Mouse (Mus musculus) kidney, adult 2 months (tissue): ENCODE measurements around the gene Slco1a5.

Experiments used
- CTCF ChIP-seq: fragments of 200-500 bp; conservative IDR thresholded peaks from 2 replicates; pipeline ENCODE4 v1.5.1; 2011; ENCODE audit warnings: low read depth, mild to moderate bottlenecking, control low read depth, low read length, moderate library complexity, mixed read lengths; ENCODE audit not compliant: insufficient read depth, insufficient read length
- POLR2A ChIP-seq: fragments of 200-500 bp; IDR thresholded peaks from one replicate; pipeline ENCODE4 v1.6.1; 2011; ENCODE audit warnings: low read depth, low read length, control low read depth

DNA sequence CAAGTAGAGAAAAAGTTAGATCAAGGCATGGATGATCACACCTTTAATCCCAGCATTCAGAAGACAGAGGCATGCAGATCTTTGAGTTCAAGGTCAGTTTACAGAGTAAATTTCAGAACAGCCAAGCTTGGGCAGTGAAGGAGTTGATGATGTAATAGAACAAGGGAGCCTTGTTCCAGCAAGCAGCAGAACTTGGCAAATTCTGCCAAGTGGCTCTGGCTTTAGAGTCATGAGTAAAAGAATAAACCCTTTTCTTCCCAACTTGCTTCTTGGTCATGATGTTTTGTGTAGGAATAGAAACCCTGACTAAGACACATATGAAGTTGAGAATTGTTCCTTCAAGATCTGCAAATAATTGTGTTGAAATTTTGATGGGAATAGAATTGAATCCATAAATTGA lies 111.0 kb downstream of the Slco1a5 start:
- no peak for TF ChIP-seq CTCF
- TF ChIP-seq POLR2A: no peak
